Mouse (Mus musculus) adrenal gland, postnatal 36 days (tissue): ENCODE results near the gene Tnr. TPM values are rescaled to one million over a fixed set of nuclear protein-coding genes. Genes with fewer than 3 reads are reported as not detected.
A peak's percentile ranks its signal among the peaks of the same experiment; 100 is the strongest.

Source experiments
- DNase-seq, 2 experiments: peaks; one replicate each; pipeline ENCODE4 v3.0.0; 2021; ENCODE audit warnings: mixed read lengths in 1 of 2
- total RNA-seq, 2 experiments: library from RNA; stranded (reverse); gene quantifications; 2 replicates each; pipeline ENCODE4 v1.2.3; 2021

Gene Tnr
- total RNA-seq, 2 experiments from 2014 or later, result 1.8 to 2.1 TPM

- DNase-seq, result no peak
These were observed 193.4 kb downstream of the Tnr start for GRCm38 (mm10) chr1:159717016-159717415.

DNA sequence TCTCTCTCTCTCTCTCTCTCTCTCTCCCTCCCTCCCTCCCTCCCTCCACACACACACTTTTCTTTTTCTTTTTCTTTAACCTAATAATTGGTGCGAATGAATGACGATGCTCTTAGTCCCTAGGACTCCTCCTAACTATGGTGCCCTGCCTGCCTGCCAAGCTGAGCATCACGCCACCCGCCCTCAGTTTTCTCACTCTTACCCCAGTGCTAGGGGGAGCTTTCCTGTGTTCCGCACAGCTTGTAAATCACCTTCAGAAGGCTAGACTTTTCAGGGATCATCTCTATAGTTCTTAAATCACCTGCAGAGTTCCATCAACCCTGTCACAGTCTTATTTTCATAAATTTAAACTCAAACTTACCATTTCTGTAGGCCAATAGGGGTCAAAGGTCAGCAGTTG is 200.2 kb downstream of the Tnr start:
- no peak for DNase-seq

GRCm38 (mm10) chr1:159729270-159729669 is 205.7 kb downstream of the Tnr start:
- DNase-seq, result no peak

DNA sequence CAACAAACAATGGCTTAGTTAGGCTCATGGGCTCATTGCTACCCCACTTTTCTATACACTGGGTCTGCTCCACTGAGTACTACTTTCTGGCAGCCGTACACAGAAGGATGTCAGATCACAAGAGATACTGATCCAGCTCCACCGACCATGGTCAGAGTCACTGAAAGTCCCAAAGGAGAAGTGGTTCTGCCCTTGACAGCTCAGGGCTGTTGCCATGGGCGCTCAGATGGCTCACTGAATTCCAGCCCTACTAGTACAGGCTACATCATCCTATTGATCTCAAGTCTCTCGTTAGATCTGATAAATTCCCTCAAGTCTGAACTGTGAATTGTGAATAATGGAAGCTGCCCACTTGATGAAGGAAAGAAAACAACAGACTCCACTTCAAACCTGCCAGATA is 207.3 kb downstream of the Tnr start:
- DNase-seq, result peak; percentile 32 to 39

- DNase-seq, result no peak
These were observed 211.5 kb downstream of the Tnr start for GRCm38 (mm10) chr1:159735099-159735498.

- no peak for DNase-seq
These were observed 215.9 kb downstream of the Tnr start for GRCm38 (mm10) chr1:159739478-159739877.

GRCm38 (mm10) chr1:159741237-159742002 is 217.9 kb downstream of the Tnr start:
- DNase-seq, result no peak

GRCm38 (mm10) chr1:159742003-159742274 is 218.4 kb downstream of the Tnr start:
- no peak for DNase-seq

- no peak for DNase-seq
These were observed 220.2 kb downstream of the Tnr start for GRCm38 (mm10) chr1:159743744-159744253.

- no peak for DNase-seq
These were observed 221.7 kb downstream of the Tnr start for GRCm38 (mm10) chr1:159745311-159745710.

- no peak for DNase-seq
These were observed 224.4 kb downstream of the Tnr start for GRCm38 (mm10) chr1:159747969-159748368.

DNA sequence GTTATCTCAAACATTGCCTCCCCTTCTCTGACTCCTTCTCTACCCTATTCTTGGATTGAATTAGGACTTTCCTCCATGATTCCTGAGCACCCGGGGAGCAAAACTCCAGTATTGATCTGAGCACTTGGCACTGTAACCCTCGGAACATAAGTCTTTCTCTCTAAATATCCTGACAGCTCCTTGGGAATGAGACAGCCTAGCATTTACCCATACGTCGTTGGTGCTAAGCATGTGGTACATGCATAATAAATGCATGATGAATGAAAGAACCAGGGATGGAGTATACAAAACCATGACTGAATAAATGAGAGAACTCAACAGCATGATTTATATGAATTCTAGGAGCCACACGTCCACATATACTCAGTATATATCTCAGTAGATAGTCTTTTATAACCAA is 226.8 kb downstream of the Tnr start:
- DNase-seq, result no peak

- no peak for DNase-seq
These were observed 227.3 kb downstream of the Tnr start for GRCm38 (mm10) chr1:159750876-159751275.

- no peak for DNase-seq
These were observed 237.4 kb downstream of the Tnr start for GRCm38 (mm10) chr1:159760970-159761369.

DNA sequence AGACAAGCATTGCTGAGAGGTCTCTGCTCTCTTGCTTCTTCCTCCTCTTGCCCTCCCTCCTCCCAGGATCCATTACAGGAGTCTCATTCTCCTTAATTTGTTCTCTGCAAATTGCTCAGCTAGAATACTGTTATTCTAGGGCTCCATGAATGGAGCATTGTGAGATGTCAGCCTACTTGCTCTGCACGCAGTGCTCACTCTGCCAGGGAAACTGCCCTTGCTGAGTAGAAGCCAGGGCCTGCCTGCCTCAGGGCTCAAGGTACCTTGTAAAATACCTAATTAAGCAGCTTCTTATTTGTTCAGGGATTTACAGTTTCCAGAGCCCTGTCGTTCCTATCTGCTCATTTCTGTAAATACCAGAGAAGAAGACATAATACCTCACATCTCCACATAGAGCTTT is 240.3 kb downstream of the Tnr start:
- no peak for DNase-seq

- DNase-seq, result peak in 1 of 2 experiments; percentile 16
These were observed 241.3 kb downstream of the Tnr start for GRCm38 (mm10) chr1:159764897-159765296.

DNA sequence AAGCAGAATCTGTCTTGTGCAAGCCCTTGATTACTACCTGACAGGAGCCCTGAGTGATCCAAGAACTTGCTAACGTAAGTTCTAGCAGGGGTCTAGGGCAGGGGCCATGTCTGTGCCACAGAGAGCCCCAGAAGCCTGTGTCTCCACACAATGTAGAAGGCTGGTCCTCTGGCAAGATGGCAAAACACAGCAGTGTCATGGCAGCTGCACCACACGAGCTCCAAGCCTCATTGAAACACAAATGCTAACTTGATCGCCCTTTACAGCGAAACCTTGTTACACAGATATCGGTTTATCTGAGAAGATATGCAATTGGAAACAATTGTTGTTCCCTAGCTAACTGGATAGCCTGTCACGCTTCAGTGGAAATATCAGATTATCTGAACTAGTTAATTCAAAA is 246.4 kb downstream of the Tnr start:
- no peak for DNase-seq

DNA sequence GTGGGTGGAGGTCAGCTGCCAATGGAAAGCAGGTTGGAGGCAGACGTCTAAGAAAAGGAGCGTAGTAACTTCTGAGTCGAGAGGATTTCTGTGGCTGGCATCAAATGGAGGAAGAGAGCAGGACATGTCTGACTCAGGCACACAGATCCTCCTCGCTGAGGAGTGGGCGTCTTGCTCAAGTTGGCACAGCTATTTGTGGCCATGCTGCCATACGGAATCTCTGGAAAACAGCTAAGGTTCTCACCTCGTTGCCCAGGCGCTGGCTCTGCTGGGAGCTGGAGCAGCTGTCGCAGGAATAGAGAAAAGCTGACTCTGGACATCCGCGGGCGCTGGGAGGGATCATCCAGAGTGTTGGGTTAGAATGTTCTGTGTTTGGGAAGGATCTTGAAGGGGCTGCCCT is 250.1 kb downstream of the Tnr start:
- no peak for DNase-seq

DNA sequence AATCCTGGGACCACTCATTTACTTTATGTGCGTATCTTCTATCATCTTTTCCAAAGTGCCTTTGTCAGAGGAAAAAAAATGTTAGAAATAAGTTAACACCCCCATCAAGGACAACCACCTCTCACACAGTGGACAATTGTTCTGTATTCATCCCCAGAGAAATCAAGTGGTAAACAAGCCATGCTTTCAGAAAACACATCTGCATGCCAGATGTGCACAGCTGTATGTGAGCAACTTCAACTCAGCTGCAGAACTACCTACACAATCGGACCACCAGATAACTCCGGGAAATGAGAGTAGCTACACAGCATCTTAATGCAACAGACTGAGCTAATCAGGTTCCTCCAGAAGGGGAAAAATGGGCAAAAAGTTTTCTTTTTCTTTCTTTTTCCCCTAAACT is 251.6 kb downstream of the Tnr start:
- no peak for DNase-seq

DNA sequence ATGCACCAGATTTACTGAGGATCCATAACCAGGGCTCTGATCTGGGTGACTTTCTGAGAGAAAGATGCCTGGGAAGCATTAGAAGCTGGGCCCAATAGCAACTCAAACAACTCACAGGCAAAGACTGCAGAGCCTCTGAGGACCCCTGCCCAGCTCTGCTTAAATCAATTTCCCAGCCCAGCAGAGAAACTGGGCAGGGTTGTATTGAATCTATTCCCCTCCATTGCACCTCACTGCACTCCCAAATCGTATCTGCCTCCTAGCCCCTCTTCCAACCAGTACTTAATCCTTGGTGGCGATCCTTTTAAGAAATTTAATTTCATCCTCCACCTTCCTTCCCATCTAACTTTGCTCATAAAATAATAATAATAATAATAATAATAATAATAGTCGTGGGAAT is 253.5 kb downstream of the Tnr start:
- DNase-seq, result no peak

DNA sequence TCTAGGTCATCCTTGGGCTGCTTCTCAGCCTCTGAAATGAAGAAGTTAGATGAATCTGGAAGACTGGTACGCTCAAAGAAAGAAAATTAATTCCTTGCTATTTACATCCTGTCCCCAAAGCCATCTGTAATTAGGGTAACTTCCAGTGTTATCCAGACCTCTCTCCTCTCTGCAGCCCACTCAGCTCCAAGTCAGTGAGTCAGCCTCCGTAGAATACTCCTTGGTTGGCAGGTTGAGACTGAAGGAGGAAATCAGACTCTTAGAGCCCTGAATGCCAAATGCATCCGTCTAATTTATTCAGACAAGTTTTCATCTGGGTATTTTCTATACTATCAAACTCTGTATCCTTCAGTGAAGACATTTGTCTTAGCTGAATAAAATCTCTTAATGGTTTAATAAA is 255.9 kb downstream of the Tnr start:
- DNase-seq, result no peak

GRCm38 (mm10) chr1:159783842-159784241 is 260.3 kb downstream of the Tnr start:
- DNase-seq, result peak; percentile 57 to 63

- DNase-seq, result no peak
These were observed 264.7 kb downstream of the Tnr start for GRCm38 (mm10) chr1:159788312-159788711.

GRCm38 (mm10) chr1:159792546-159792945 is 269.0 kb downstream of the Tnr start:
- DNase-seq, result no peak

DNA sequence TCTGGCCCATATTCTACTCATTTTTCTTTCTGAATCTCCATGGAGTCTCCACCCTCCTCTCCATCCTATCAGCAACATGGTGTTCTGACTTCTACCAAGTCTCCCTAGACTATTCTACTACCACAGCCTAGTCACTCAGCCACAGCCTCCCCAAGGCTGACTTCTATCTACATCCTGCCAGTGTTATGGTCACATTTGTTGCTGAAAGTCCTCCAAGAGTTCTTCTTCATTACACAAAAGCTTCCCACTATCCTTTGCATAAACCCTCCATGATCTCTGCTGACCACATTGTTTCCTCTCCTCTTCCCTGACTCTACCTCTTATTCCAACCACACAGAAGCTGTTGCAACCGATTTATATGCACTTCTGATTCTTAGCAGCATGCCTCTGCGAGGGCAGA is 272.5 kb downstream of the Tnr start:
- DNase-seq, result no peak
